Mouse (Mus musculus) urinary bladder, postnatal 0 days (tissue): ENCODE data around the gene Apol10b. TPM values are rescaled to one million over a fixed set of nuclear protein-coding genes. Genes with fewer than 3 reads are reported as not detected.

Experiments used
- polyA plus RNA-seq: library from polyadenylated mRNA; unstranded; fragments of >200 nt; fragmentation: Nextera tagmentation; extraction: Ambion mirVana; gene quantifications from 2 replicates; pipeline ENCODE4 v1.2.1, GENCODE M21; 2015

Gene Apol10b
- polyA plus RNA-seq, result 3.9 and 4.2 TPM in 2 replicates

DNA sequence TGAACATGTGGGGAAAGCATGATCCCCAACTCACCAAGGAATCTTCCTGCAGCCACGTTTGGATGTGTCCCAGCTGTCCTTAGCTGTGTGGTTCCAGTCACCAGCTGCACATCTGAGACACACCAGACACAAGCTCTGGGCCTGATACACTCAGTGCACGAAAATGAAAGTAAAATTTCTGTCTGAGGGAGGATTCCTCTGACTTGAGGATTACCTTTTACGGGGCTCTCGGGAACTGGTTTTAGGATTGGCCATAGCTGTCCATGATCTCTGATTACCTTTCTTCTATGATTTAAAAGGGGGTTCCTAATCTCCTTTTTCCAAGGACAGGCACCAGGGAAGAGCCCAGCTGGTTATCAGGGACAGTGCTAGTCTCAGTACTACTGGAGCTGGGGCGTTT is at the start of gene Apol10b:
Apol10b (minus strand) TSS at position 165 of the 400 bp plus-strand sequence.

DNA sequence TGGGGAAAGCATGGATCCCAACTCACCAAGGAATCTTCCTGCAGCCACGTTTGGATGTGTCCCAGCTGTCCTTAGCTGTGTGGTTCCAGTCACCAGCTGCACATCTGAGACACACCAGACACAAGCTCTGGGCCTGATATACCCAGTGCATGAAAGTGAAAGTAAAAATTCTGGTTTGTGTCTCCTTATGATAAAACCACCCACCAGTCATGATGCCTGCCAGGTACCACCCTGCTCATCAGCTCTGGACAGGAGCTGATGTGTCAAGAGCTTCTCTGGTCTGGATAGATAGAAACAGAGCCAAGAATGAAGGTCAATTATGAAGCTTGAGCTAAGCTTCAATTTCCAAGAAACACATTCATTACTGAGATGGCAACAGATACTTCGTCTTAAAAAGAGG is 47.3 kb upstream of the Apol10b start, which contains the start of gene Apol11b:
Apol11b (minus strand) TSS at position 111 of the 400 bp plus-strand sequence.

DNA sequence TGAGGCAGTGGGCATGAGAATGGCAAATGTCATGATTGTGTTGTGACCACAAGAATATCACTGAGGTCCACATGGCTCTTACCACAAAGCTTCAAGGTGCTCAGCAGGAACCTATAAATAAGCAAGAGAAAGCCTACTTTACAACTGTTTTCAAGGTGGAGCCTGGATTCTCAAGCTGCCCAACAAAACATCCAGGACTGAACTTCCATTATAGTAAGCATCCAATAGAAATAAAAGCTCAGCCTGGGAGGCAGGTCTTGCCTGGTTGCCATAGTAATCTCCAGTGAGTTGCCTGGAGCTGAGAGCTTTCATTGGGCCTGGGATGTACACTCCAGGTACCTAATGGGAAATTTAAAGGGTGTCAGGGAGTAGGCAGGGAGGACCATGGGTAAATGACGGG is 3.0 kb upstream of the Apol10b start, which contains the start of gene Gm36245:
Gm36245 (plus strand) TSS at position 301 of the 400 bp plus-strand sequence.

DNA sequence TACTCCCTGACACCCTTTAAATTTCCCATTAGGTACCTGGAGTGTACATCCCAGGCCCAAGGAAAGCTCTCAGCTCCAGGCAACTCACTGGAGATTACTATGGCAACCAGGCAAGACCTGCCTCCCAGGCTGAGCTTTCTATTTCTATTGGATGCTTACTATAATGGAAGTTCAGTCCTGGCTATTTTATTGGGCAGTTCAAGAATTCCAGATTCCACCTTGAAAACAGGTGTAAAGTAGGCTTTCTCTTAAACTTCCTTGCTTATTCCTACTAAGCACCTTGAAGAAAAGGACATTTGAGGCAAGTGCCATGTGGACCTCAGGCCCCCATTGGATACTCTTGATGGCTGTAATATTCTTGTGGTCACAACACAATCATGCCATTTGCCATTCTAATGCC is 34.1 kb downstream of the Apol10b start, which contains the start of gene 1700025B11Rik:
1700025B11Rik (minus strand) TSS at position 101 of the 400 bp plus-strand sequence.

Other genes starting within 250 kb of the Apol10b start
- gene Apol7a, start 197.0 kb downstream of the Apol10b start, polyA plus RNA-seq, result 2.8 and 3.0 TPM in 2 replicates
- gene Apol9a, start 185.0 kb downstream of the Apol10b start, polyA plus RNA-seq, result 0.74 and 0.85 TPM in 2 replicates
- gene Apol7b, start 148.6 kb downstream of the Apol10b start, polyA plus RNA-seq, result 0.43 and 1.2 TPM in 2 replicates
- gene Apol10a, start 119.1 kb downstream of the Apol10b start, polyA plus RNA-seq, result not detected in 2 replicates
- not detected in 2 replicates for gene Apol11a, start 87.9 kb downstream of the Apol10b start, polyA plus RNA-seq
- 0.07 TPM in 1 of 2 replicates, not detected in the other for gene Apol7c, start 62.8 kb downstream of the Apol10b start, polyA plus RNA-seq
- gene 1700025B11Rik, start 34.2 kb downstream of the Apol10b start, polyA plus RNA-seq, result 0.42 TPM in 1 of 2 replicates, not detected in the other
- gene Gm36245, start 3.1 kb upstream of the Apol10b start, polyA plus RNA-seq, result not detected in 2 replicates
- not detected in 2 replicates for gene Apol11b, start 47.2 kb upstream of the Apol10b start, polyA plus RNA-seq
- gene Apol7e, start 102.7 kb upstream of the Apol10b start, polyA plus RNA-seq, result 0.18 and 0.33 TPM in 2 replicates
- gene Apol9b, start 132.9 kb upstream of the Apol10b start, polyA plus RNA-seq, result 0.79 and 1.4 TPM in 2 replicates
- 0.05 and 0.15 TPM in 2 replicates for gene Apol8, start 160.9 kb upstream of the Apol10b start, polyA plus RNA-seq
- 53.6 and 63.8 TPM in 2 replicates for gene Myh9, start 246.1 kb upstream of the Apol10b start, polyA plus RNA-seq